Mouse (Mus musculus) heart, embryonic 11.5 days (tissue): ENCODE measurements around the gene Olfr33. TPM values are rescaled to one million over a fixed set of nuclear protein-coding genes. Genes with fewer than 3 reads are reported as not detected.

Source experiments
- ATAC-seq: fragments of 200-750 bp; cut with Nextera tagmentation; replicated peaks from 2 replicates; pipeline ENCODE4 v1.8.0; 2017; ENCODE audit warnings: moderate library complexity; ENCODE audit not compliant: insufficient number of reproducible peaks, low FRiP score, low TSS enrichment
- H3K27ac ChIP-seq: fragments of 300-500 bp; sonication (generic); 2 replicates; pipeline ENCODE4 v1.5.1; 2014; ENCODE audit warnings: mild to moderate bottlenecking, low read depth, low read length
- H3K27me3 ChIP-seq: fragments of 300-500 bp; sonication (generic); 2 replicates; pipeline ENCODE4 v1.6.1; 2014; ENCODE audit warnings: mild to moderate bottlenecking, low read length, mixed read lengths; ENCODE audit not compliant: control insufficient read depth, insufficient read depth
- H3K36me3 ChIP-seq: fragments of 300-500 bp; sonication (generic); 2 replicates; pipeline ENCODE4 v1.6.1; 2014; ENCODE audit warnings: mild to moderate bottlenecking, low read length, moderate library complexity, mixed read lengths; ENCODE audit not compliant: control insufficient read depth, insufficient read depth
- H3K4me1 ChIP-seq: fragments of 300-500 bp; sonication (generic); 2 replicates; pipeline ENCODE4 v1.6.1; 2014; ENCODE audit warnings: low read length; ENCODE audit not compliant: control insufficient read depth, insufficient read depth
- H3K4me2 ChIP-seq: fragments of 300-500 bp; sonication (generic); 2 replicates; pipeline ENCODE4 v1.6.1; 2014; ENCODE audit warnings: mild to moderate bottlenecking, moderate library complexity
- H3K4me3 ChIP-seq: fragments of 300-500 bp; sonication (generic); 2 replicates; pipeline ENCODE4 v1.5.1; 2014; ENCODE audit warnings: low read depth, low read length
- H3K9ac ChIP-seq: fragments of 300-500 bp; sonication (generic); 2 replicates; pipeline ENCODE4 v1.6.1; 2014; ENCODE audit warnings: mild to moderate bottlenecking, low read depth, low read length, moderate library complexity
- H3K9me3 ChIP-seq: fragments of 300-500 bp; sonication (generic); replicated peaks from 2 replicates; pipeline ENCODE4 v1.6.1; 2016; ENCODE audit warnings: low read length; ENCODE audit not compliant: control insufficient read depth
- WGBS: fragments of 180-500 bp; shearing (Covaris S2); extraction: QIAGEN DNeasy Blood & Tissue Kit; methylation state at CpG from one replicate; pipeline ENCODE4 v1.1.7; 2014; ENCODE audit not compliant: insufficient replicate concordance; 5-methylcytosine and 5-hydroxymethylcytosine counted together
- polyA plus RNA-seq: library from polyadenylated mRNA; unstranded; fragments of >200 nt; fragmentation: Nextera tagmentation; extraction: Ambion mirVana; gene quantifications from 2 replicates; pipeline ENCODE4 v1.2.1, GENCODE M21; 2014

Olfr33 gene
- polyA plus RNA-seq, 1 experiment from 2014 or later = not detected

DNA sequence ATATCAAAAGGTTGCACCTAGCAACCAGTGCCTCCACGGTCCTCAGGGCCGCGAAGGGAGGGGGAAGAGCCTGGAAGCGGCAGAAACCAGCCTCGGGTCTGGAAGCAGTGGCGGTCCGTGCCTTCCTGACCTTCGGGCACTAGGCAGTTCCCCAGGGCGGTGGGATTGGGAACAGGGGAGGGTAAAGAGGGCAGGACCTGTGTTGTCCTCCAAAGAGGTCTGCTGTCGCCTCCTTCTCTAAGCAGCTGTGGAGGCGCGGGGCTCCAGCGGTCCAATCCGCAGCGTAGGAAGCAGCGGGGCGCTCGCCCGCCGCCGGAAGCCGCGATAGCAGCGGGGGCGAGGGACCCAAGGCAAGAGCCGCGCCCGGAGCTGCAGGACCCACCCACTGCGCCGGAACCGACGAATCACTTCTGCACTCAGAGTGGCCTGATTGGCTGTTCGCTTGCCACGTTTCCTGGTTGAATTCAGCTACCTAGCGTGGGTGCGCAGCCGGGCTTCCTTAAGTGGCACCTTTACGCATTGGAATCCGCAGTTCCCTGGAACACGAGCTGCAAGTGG, 31.8 kb downstream of the Olfr33 start, which contains the start of gene Trim68:
Gene Trim68 (minus strand): TSS at position 384 of the 558 bp plus-strand sequence.
- Histone ChIP-seq H3K4me1 (no peaks in the 10 kb centered on the region), H3K4me3 (peak within 1 kb of the TSS; percentile 71), H3K27me3 (no peaks in the 10 kb centered on the region), H3K27ac (peak within 1 kb of the TSS; percentile 88), H3K36me3 (no peaks in the 10 kb centered on the region), H3K9ac (peak within 1 kb of the TSS; percentile 87), H3K4me2 (peak within 1 kb of the TSS; percentile 68), H3K9me3 (no peaks in the 10 kb centered on the region)
- peak; percentile 98 for ATAC-seq
- under 1% methylated on average over 38 of the region's 40 CpGs for WGBS

DNA sequence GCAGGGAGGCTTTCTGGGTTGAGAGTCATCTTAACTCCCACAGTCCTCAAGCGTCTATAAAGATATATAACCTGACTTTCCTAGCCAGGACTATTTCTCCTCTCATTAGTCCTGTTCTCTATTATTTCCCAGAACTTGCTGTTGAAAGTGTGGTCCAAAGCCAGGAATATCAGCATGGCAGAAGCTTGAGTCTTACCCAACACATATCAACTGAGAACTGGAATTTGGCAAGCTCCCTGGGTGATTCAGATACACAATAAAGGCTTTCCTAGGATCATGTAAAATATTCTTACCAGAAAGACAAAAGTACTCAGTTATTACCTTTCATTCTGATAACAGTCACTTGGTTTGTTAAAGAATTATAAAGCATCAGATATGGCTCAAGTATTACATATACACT, 37.0 kb downstream of the Olfr33 start:
- Histone ChIP-seq H3K27me3 (no peaks in the 10 kb centered on the region), H3K4me2 (no peak overlapping the region), H3K36me3 (no peaks in the 10 kb centered on the region), H3K9ac (no peak overlapping the region), H3K4me1 (peaks cover 4% of the 10 kb centered on the region; the same call in 1 of the 2 replicates), H3K27ac (no peak overlapping the region), H3K9me3 (no peaks in the 10 kb centered on the region), H3K4me3 (no peak overlapping the region)
- 76% methylated on average over 1 of the region's 1 CpGs for WGBS
- no peak for ATAC-seq

DNA sequence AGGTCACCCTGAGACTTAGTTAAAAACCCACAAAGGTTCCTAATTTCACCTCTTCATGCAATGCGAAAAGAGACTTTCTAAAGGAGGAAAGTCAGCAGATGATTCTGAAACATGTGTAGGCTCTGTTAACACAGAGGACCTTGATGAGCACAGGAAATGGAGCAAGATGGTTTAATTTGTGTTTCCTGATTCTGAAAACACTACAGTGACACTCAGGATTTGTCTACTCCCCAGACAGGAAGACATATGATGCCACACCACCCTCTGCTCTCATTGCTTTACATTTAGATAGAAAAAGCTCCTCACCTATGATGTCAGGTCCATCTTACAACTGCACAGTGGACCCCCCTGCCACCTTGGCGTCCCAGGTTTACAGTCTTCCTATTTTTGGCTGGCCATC, 42.6 kb downstream of the Olfr33 start:
- ATAC-seq = no peak
- 68% methylated on average over 2 of the region's 2 CpGs for WGBS

GRCm38 (mm10) chr7:102665378-102665777, 53.5 kb downstream of the Olfr33 start:
- no peak overlapping the region for H3K9ac ChIP-seq
- no peak overlapping the region for H3K4me3 ChIP-seq
- H3K4me1 ChIP-seq = no peaks in the 10 kb centered on the region
- no peaks in the 10 kb centered on the region for H3K27me3 ChIP-seq
- no peaks in the 10 kb centered on the region for H3K9me3 ChIP-seq
- WGBS = 39% methylated on average over 2 of the region's 2 CpGs
- H3K27ac ChIP-seq = no peak overlapping the region
- ATAC-seq = no peak
- H3K36me3 ChIP-seq = no peaks in the 10 kb centered on the region
- no peak overlapping the region for H3K4me2 ChIP-seq

More for the DNA sequence above, 42.6 kb downstream of the Olfr33 start:
- H3K4me1 ChIP-seq = peaks cover 4% of the 10 kb centered on the region; the same call in 1 of the 2 replicates
- H3K4me3 ChIP-seq = no peak overlapping the region
- no peak overlapping the region for H3K9ac ChIP-seq
- H3K9me3 ChIP-seq = no peaks in the 10 kb centered on the region
- no peak overlapping the region for H3K27ac ChIP-seq
- no peaks in the 10 kb centered on the region for H3K36me3 ChIP-seq
- H3K4me2 ChIP-seq = no peak overlapping the region
- no peaks in the 10 kb centered on the region for H3K27me3 ChIP-seq

- Histone ChIP-seq H3K27ac (no peak within 1 kb of the TSS), H3K27me3 (no peaks in the 10 kb centered on the region), H3K9ac (no peak within 1 kb of the TSS), H3K4me1 (no peaks in the 10 kb centered on the region), H3K4me2 (no peak within 1 kb of the TSS), H3K4me3 (no peak within 1 kb of the TSS), H3K36me3 (no peaks in the 10 kb centered on the region), H3K9me3 (no peaks in the 10 kb centered on the region)
- WGBS = 57% methylated on average over 3 of the region's 3 CpGs
- ATAC-seq = no peak
These were observed 54.3 kb downstream of the Olfr33 start, which contains the start of gene Olfr556 for GRCm38 (mm10) chr7:102664599-102664998. TSS of gene Olfr556 (plus strand) at chr7:102664899.

Other genes starting within 250 kb of the Olfr33 start
- 1.0 TPM in 1 of 2 replicates, not detected in the other for gene Olfr543, start 237.4 kb downstream of the Olfr33 start, polyA plus RNA-seq
- gene Olfr544, start 230.8 kb downstream of the Olfr33 start, polyA plus RNA-seq = 0.07 and 0.13 TPM in 2 replicates
- gene Olfr545, start 219.5 kb downstream of the Olfr33 start, polyA plus RNA-seq = not detected in 2 replicates
- not detected in 2 replicates for gene Olfr547, start 184.3 kb downstream of the Olfr33 start, polyA plus RNA-seq
- not detected in 2 replicates for gene Olfr548-ps1, start 178.2 kb downstream of the Olfr33 start, polyA plus RNA-seq
- gene Olfr549, start 169.2 kb downstream of the Olfr33 start, polyA plus RNA-seq = not detected in 2 replicates
- gene Trim21, start 153.6 kb downstream of the Olfr33 start, polyA plus RNA-seq = 0.63 and 0.73 TPM in 2 replicates
- gene Olfr550, start 147.6 kb downstream of the Olfr33 start, polyA plus RNA-seq = not detected in 2 replicates
- gene Olfr551, start 127.2 kb downstream of the Olfr33 start, polyA plus RNA-seq = not detected in 2 replicates
- gene Olfr552, start 121.3 kb downstream of the Olfr33 start, polyA plus RNA-seq = not detected in 2 replicates
- gene Olfr553, start 100.9 kb downstream of the Olfr33 start, polyA plus RNA-seq = not detected in 2 replicates
- gene Olfr554, start 80.6 kb downstream of the Olfr33 start, polyA plus RNA-seq = not detected in 2 replicates
- gene Olfr555, start 60.2 kb downstream of the Olfr33 start, polyA plus RNA-seq = not detected in 2 replicates
- not detected in 2 replicates for gene Olfr556, start 54.2 kb downstream of the Olfr33 start, polyA plus RNA-seq
- 14.0 and 16.5 TPM in 2 replicates for gene Trim68, start 31.7 kb downstream of the Olfr33 start, polyA plus RNA-seq
- gene Olfr557, start 23.2 kb downstream of the Olfr33 start, polyA plus RNA-seq = not detected in 2 replicates
- gene Olfr558, start 16.9 kb downstream of the Olfr33 start, polyA plus RNA-seq = not detected in 2 replicates
- gene Olfr559, start 8.4 kb upstream of the Olfr33 start, polyA plus RNA-seq = not detected in 2 replicates
- gene Olfr560, start 40.3 kb upstream of the Olfr33 start, polyA plus RNA-seq = not detected in 2 replicates
- gene Olfr78, start 40.4 kb upstream of the Olfr33 start, polyA plus RNA-seq = 0.10 TPM in 1 of 2 replicates, not detected in the other
- gene Olfr561, start 52.2 kb upstream of the Olfr33 start, polyA plus RNA-seq = not detected in 2 replicates
- gene Olfr564, start 84.4 kb upstream of the Olfr33 start, polyA plus RNA-seq = not detected in 2 replicates
- not detected in 2 replicates for gene Olfr566, start 139.7 kb upstream of the Olfr33 start, polyA plus RNA-seq
- gene Olfr568, start 158.1 kb upstream of the Olfr33 start, polyA plus RNA-seq = not detected in 2 replicates
- gene Olfr569, start 171.8 kb upstream of the Olfr33 start, polyA plus RNA-seq = not detected in 2 replicates
- gene Olfr570, start 175.5 kb upstream of the Olfr33 start, polyA plus RNA-seq = not detected in 2 replicates
- gene Olfr571, start 198.5 kb upstream of the Olfr33 start, polyA plus RNA-seq = not detected in 2 replicates
- gene Olfr572, start 205.3 kb upstream of the Olfr33 start, polyA plus RNA-seq = not detected in 2 replicates
- gene Olfr573-ps1, start 223.5 kb upstream of the Olfr33 start, polyA plus RNA-seq = not detected in 2 replicates
- not detected in 2 replicates for gene Olfr574, start 229.4 kb upstream of the Olfr33 start, polyA plus RNA-seq
- gene Olfr575, start 239.7 kb upstream of the Olfr33 start, polyA plus RNA-seq = not detected in 2 replicates
- not detected in 2 replicates for gene Olfr576, start 243.6 kb upstream of the Olfr33 start, polyA plus RNA-seq